Mouse (Mus musculus) hindbrain, embryonic 14.5 days (tissue): ENCODE measurements around the gene Gm6205. TPM values are rescaled to one million over a fixed set of nuclear protein-coding genes. Genes with fewer than 3 reads are reported as not detected.
"Not testable (repeated sequence)": the region's sequence is repeated elsewhere in the genome, so short reads cannot be mapped to it uniquely, and the experiment has no call there.

ENCODE experiments used
- ATAC-seq: fragments of 200-750 bp; cut with Nextera tagmentation; 2 replicates; pipeline ENCODE4 v1.8.0; 2017; ENCODE audit warnings: moderate number of reproducible peaks, mild to moderate bottlenecking, moderate TSS enrichment, moderate library complexity; ENCODE audit not compliant: low FRiP score
- DNase-seq: peaks from one replicate; pipeline ENCODE4 v3.0.0-alpha.2; 2015; ENCODE audit warnings: low spot score
- H3K27ac ChIP-seq: fragments of 300-500 bp; sonication (generic); 2 replicates; pipeline ENCODE4 v1.5.1; 2014; ENCODE audit warnings: mild to moderate bottlenecking, moderate library complexity
- H3K27me3 ChIP-seq: fragments of 300-500 bp; sonication (generic); 2 replicates; pipeline ENCODE4 v1.6.1; 2014; ENCODE audit warnings: mild to moderate bottlenecking, low read length, mixed read lengths; ENCODE audit not compliant: control insufficient read depth, insufficient read depth
- H3K36me3 ChIP-seq: fragments of 300-500 bp; sonication (generic); replicated peaks from 2 replicates; pipeline ENCODE4 v1.6.1; 2014; ENCODE audit not compliant: control insufficient read depth, insufficient read depth
- H3K4me1 ChIP-seq: fragments of 300-500 bp; sonication (generic); replicated peaks from 2 replicates; pipeline ENCODE4 v1.6.1; 2014; ENCODE audit warnings: antibody characterized with exemption, low read length, mixed read lengths; ENCODE audit not compliant: control insufficient read depth, insufficient read depth
- H3K4me2 ChIP-seq: fragments of 300-500 bp; sonication (generic); replicated peaks from 2 replicates; pipeline ENCODE4 v1.6.1; 2014; ENCODE audit warnings: mild to moderate bottlenecking, moderate library complexity
- H3K4me3 ChIP-seq: fragments of 300-500 bp; sonication (generic); replicated peaks from 2 replicates; pipeline ENCODE4 v1.5.1; 2014; ENCODE audit warnings: mild to moderate bottlenecking, low read length
- H3K9ac ChIP-seq: fragments of 300-500 bp; sonication (generic); 2 replicates; pipeline ENCODE4 v1.6.1; 2014
- H3K9me3 ChIP-seq: fragments of 300-500 bp; sonication (generic); 2 replicates; pipeline ENCODE4 v1.6.1; 2016; ENCODE audit warnings: low read length; ENCODE audit not compliant: control insufficient read depth
- WGBS: fragments of 180-500 bp; shearing (Covaris S2); extraction: QIAGEN DNeasy Blood & Tissue Kit; methylation state at CpG from one replicate; pipeline ENCODE4 v1.1.7; 2014; 5-methylcytosine and 5-hydroxymethylcytosine counted together
- polyA plus RNA-seq: library from polyadenylated mRNA; unstranded; fragments of >200 nt; fragmentation: Nextera tagmentation; extraction: Ambion mirVana; gene quantifications from 2 replicates; pipeline ENCODE4 v1.2.1, GENCODE M21; 2014

Gene Gm6205
- not detected in 2 replicates for polyA plus RNA-seq

- not testable (repeated sequence) for DNase-seq, H3K9me3 ChIP-seq, ATAC-seq, H3K9ac ChIP-seq, H3K4me2 ChIP-seq, H3K4me1 ChIP-seq, H3K4me3 ChIP-seq, H3K36me3 ChIP-seq, H3K27me3 ChIP-seq, H3K27ac ChIP-seq
- no CpG with 5 or more reads among the region's 2 CpGs for WGBS
Observed at GRCm38 (mm10) chr5:94648082-94648481, at the start of gene Gm6205. TSS of gene Gm6205 (plus strand) at chr5:94648382.

GRCm38 (mm10) chr5:94616242-94616641 lies 31.9 kb upstream of the Gm6205 start, which contains the start of gene Gm3147:
TSS of gene Gm3147 (minus strand) at chr5:94616342.
- no CpG with 5 or more reads among the region's 1 CpGs for WGBS
- H3K27ac ChIP-seq, H3K4me3 ChIP-seq, H3K36me3 ChIP-seq, ATAC-seq, DNase-seq, H3K4me1 ChIP-seq, H3K27me3 ChIP-seq, H3K9me3 ChIP-seq, H3K9ac ChIP-seq, H3K4me2 ChIP-seq: not testable (repeated sequence)

GRCm38 (mm10) chr5:94623679-94624078 lies 24.5 kb upstream of the Gm6205 start, which contains the start of gene Gm6509:
TSS of gene Gm6509 (plus strand) at chr5:94623979.
- not testable (repeated sequence) for ATAC-seq, H3K9ac ChIP-seq, H3K27me3 ChIP-seq, H3K4me1 ChIP-seq, H3K36me3 ChIP-seq, H3K4me3 ChIP-seq, H3K9me3 ChIP-seq, DNase-seq, H3K27ac ChIP-seq, H3K4me2 ChIP-seq
- WGBS: no CpG with 5 or more reads among the region's 2 CpGs

Other genes with a start within 250 kb of the Gm6205 start
- gene Gm7682, start 202.6 kb upstream of the Gm6205 start, polyA plus RNA-seq: not detected in 2 replicates
- gene Gm3139, start 122.1 kb upstream of the Gm6205 start, polyA plus RNA-seq: not detected in 2 replicates
- gene Gm3147, start 32.0 kb upstream of the Gm6205 start, polyA plus RNA-seq: not detected in 2 replicates
- gene Gm6509, start 24.4 kb upstream of the Gm6205 start, polyA plus RNA-seq: not detected in 2 replicates
- not detected in 2 replicates for gene Gm3183, start 217.1 kb downstream of the Gm6205 start, polyA plus RNA-seq